Mouse (Mus musculus) heart, embryonic 11.5 days (tissue): Measurements from ENCODE around the gene Ogfod2. TPM values are rescaled to one million over a fixed set of nuclear protein-coding genes. Genes with fewer than 3 reads are reported as not detected.

Experiments used
- ATAC-seq: fragments of 200-750 bp; cut with Nextera tagmentation; replicated peaks from 2 replicates; pipeline ENCODE4 v1.8.0; 2017; ENCODE audit warnings: moderate library complexity; ENCODE audit not compliant: insufficient number of reproducible peaks, low FRiP score, low TSS enrichment
- H3K27ac ChIP-seq: fragments of 300-500 bp; sonication (generic); 2 replicates; pipeline ENCODE4 v1.5.1; 2014; ENCODE audit warnings: mild to moderate bottlenecking, low read depth, low read length
- H3K27me3 ChIP-seq: fragments of 300-500 bp; sonication (generic); 2 replicates; pipeline ENCODE4 v1.6.1; 2014; ENCODE audit warnings: mild to moderate bottlenecking, low read length, mixed read lengths; ENCODE audit not compliant: control insufficient read depth, insufficient read depth
- H3K36me3 ChIP-seq: fragments of 300-500 bp; sonication (generic); 2 replicates; pipeline ENCODE4 v1.6.1; 2014; ENCODE audit warnings: mild to moderate bottlenecking, low read length, moderate library complexity, mixed read lengths; ENCODE audit not compliant: control insufficient read depth, insufficient read depth
- H3K4me1 ChIP-seq: fragments of 300-500 bp; sonication (generic); 2 replicates; pipeline ENCODE4 v1.6.1; 2014; ENCODE audit warnings: low read length; ENCODE audit not compliant: control insufficient read depth, insufficient read depth
- H3K4me2 ChIP-seq: fragments of 300-500 bp; sonication (generic); 2 replicates; pipeline ENCODE4 v1.6.1; 2014; ENCODE audit warnings: mild to moderate bottlenecking, moderate library complexity
- H3K4me3 ChIP-seq: fragments of 300-500 bp; sonication (generic); 2 replicates; pipeline ENCODE4 v1.5.1; 2014; ENCODE audit warnings: low read depth, low read length
- H3K9ac ChIP-seq: fragments of 300-500 bp; sonication (generic); 2 replicates; pipeline ENCODE4 v1.6.1; 2014; ENCODE audit warnings: mild to moderate bottlenecking, low read depth, low read length, moderate library complexity
- H3K9me3 ChIP-seq: fragments of 300-500 bp; sonication (generic); replicated peaks from 2 replicates; pipeline ENCODE4 v1.6.1; 2016; ENCODE audit warnings: low read length; ENCODE audit not compliant: control insufficient read depth
- WGBS: fragments of 180-500 bp; shearing (Covaris S2); extraction: QIAGEN DNeasy Blood & Tissue Kit; methylation state at CpG from one replicate; pipeline ENCODE4 v1.1.7; 2014; ENCODE audit not compliant: insufficient replicate concordance; 5-methylcytosine and 5-hydroxymethylcytosine counted together
- polyA plus RNA-seq: library from polyadenylated mRNA; unstranded; fragments of >200 nt; fragmentation: Nextera tagmentation; extraction: Ambion mirVana; gene quantifications from 2 replicates; pipeline ENCODE4 v1.2.1, GENCODE M21; 2014

The Ogfod2 gene
- polyA plus RNA-seq, 1 experiment from 2014 or later = 13.6 TPM

DNA sequence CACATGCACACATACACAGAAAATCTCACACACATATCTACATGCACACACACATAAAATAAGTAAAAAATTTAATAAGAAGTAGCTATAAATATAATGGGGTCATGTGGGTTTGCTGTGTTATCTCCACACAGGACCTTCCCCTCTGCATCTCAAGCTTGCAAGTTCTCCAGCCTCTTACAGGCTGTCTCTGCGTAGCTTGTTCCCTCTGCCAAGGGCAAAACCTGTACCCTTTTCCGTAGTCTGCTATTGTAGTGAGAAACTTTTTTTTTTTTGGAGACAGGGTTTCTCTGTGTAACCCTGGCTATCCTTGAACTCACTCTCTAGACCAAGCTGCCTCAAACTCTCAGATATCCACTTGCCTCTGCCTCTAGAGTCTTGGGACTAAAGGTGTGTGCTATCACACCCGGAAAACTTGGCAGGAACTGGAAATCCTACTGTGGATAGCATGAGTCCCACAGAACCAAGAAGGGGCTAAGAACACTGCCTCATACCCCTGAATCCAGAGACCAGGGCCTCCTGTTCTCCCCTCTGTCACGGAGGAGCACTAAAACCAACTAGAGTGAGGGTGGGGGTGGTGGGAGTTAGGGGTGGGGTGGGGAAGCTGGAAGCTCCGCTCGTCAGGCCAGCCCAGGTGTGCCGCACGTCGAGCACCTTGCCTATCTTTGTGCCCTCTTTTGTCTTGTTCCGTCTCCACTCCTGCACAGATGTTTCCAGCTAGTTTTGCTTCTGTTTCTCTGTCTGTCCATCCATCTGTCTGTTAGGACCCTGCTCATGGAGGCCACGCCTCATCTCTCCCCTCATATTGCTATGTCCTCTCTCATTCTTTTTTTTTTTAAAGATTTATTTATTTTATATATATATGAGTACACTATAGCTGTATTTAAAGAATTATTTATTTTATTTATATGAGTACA is 11.7 kb upstream of the Ogfod2 start:
- 89% methylated on average over 11 of the region's 11 CpGs for WGBS
- Histone ChIP-seq H3K36me3 (no peaks in the 10 kb centered on the region; the same call in 1 of the 2 replicates), H3K4me3 (no peak overlapping the region), H3K27me3 (no peaks in the 10 kb centered on the region), H3K4me1 (peaks cover 3% of the 10 kb centered on the region), H3K9me3 (no peaks in the 10 kb centered on the region), H3K4me2 (no peak overlapping the region), H3K27ac (no peak overlapping the region), H3K9ac (no peak overlapping the region)
- ATAC-seq = no peak

DNA sequence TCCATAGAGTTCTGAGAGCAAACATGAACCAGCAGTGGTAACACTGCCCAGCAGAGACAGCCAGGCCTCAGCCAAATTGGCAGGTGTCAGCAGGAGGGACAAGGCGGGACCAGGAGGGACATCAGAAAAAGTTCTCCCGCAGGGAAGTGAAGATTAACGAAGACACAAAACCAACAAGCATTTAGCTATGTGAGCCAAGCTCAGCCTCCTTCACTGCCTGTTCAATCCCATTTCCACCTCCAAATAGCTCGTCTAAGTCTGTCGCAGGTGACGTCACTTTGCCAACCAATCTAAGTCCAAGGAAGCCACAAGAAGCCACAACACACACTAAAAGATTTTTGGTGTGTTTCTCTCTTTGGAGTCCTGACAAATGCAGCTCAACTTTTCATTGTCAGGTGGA is 9.8 kb upstream of the Ogfod2 start:
- Histone ChIP-seq H3K27me3 (no peaks in the 10 kb centered on the region), H3K36me3 (no peaks in the 10 kb centered on the region; the same call in 1 of the 2 replicates), H3K9me3 (no peaks in the 10 kb centered on the region), H3K4me3 (no peak overlapping the region), H3K27ac (no peak overlapping the region), H3K4me1 (no peaks in the 10 kb centered on the region), H3K4me2 (no peak overlapping the region), H3K9ac (no peak overlapping the region)
- WGBS = 80% methylated on average over 6 of the region's 6 CpGs
- no peak for ATAC-seq

DNA sequence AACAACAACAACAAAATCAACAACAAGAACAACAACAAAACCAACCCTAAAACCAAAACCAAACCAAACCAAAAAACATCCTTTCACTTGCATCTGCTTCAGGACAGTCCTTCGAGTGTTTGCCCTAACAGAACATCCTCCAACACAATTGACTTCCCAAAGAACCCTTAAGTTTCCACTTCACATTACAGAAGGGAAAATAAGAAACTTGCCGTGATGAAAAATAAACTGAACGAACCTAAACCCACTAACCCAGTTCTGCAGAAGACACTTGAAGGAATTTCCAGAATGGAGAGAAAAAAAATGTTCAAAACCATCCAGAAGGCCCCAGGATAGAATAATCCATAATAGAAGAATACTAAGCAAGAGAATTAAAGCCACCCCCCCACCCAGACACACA is 9.1 kb upstream of the Ogfod2 start:
- Histone ChIP-seq H3K36me3 (no peaks in the 10 kb centered on the region; the same call in 1 of the 2 replicates), H3K4me1 (no peaks in the 10 kb centered on the region), H3K27ac (no peak overlapping the region), H3K9me3 (no peaks in the 10 kb centered on the region), H3K4me2 (no peak overlapping the region), H3K4me3 (no peak overlapping the region), H3K27me3 (no peaks in the 10 kb centered on the region), H3K9ac (no peak overlapping the region)
- no peak for ATAC-seq
- WGBS = 76% methylated on average over 3 of the region's 3 CpGs

DNA sequence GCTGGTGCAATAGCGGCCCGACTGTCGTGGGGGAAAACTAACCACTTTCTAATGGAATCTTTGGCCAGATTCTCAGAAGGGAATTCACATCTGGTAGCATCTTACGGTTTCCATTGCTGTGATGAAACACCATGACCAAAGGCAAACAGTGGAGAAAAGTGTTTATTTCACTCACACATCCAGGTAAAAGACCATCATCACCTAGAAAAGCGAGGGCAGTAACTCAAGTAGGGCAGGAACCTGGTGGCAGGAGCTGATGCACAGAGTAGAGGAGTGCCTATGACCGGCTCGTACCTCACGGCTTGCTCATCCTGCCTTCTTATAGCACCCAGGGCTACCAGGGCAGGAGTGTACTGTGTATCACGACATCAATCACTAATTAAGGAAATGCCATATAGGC is 8.5 kb upstream of the Ogfod2 start:
- no peaks in the 10 kb centered on the region for H3K4me1 ChIP-seq
- H3K27ac ChIP-seq = no peak overlapping the region
- no peak overlapping the region for H3K4me2 ChIP-seq
- no peaks in the 10 kb centered on the region for H3K9me3 ChIP-seq
- H3K4me3 ChIP-seq = no peak overlapping the region
- no peaks in the 10 kb centered on the region for H3K27me3 ChIP-seq
- no peak for ATAC-seq
- 90% methylated on average over 9 of the region's 9 CpGs for WGBS
- no peaks in the 10 kb centered on the region for H3K36me3 ChIP-seq
- H3K9ac ChIP-seq = no peak overlapping the region

GRCm38 (mm10) chr5:124111077-124111741 is 888 bp upstream of the Ogfod2 start:
- Histone ChIP-seq H3K4me1 (peaks cover 13% of the 10 kb centered on the region), H3K27me3 (no peaks in the 10 kb centered on the region), H3K4me2 (peak overlapping the region; percentile 97), H3K36me3 (0 out of 2 replicates have a peak, but pooled peaks cover 2% of the 10 kb centered on the region), H3K9me3 (no peaks in the 10 kb centered on the region), H3K27ac (peak overlapping the region; percentile 90), H3K9ac (peak overlapping the region; percentile 86), H3K4me3 (peak overlapping the region; percentile 87)
- WGBS = 30% methylated on average over 17 of the region's 17 CpGs
- ATAC-seq = no peak

DNA sequence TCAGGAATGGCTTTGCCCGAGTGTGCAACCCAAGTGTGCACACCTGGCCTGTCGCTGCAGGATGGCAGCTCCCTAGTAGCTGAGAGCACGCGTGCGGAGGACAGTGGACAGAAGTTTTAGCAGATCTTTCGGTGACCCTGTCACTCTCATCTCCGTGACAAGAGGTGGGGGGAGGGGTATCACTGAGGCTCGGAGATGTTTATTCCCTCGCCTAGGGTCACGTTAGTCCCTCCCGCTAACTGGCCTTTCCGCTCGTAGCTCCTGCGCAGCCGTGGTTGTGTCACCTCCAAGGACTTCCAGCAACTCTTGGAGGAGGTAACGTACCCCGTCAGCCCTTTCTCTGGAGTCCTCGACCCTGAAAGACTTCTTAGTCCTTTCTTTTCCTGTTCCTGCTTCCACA is 434 bp downstream of the Ogfod2 start:
- Histone ChIP-seq H3K4me1 (peaks cover 25% of the 10 kb centered on the region), H3K4me3 (peak overlapping the region; percentile 87), H3K27ac (0 out of 2 replicates have a peak overlapping the region, but pooled peaks have one; percentile 41), H3K9me3 (no peaks in the 10 kb centered on the region), H3K9ac (peak overlapping the region; percentile 86), H3K27me3 (no peaks in the 10 kb centered on the region), H3K4me2 (peak overlapping the region; percentile 97), H3K36me3 (peaks cover 3% of the 10 kb centered on the region)
- ATAC-seq = 0 out of 2 replicates have a peak, but pooled peaks have one; percentile 0
- WGBS = under 1% methylated on average over 18 of the region's 18 CpGs

GRCm38 (mm10) chr5:124113030-124113429 is 933 bp downstream of the Ogfod2 start:
- Histone ChIP-seq H3K9me3 (no peaks in the 10 kb centered on the region), H3K27me3 (no peaks in the 10 kb centered on the region), H3K4me3 (peak overlapping the region; percentile 87), H3K36me3 (peaks cover 8% of the 10 kb centered on the region), H3K27ac (peak overlapping the region; percentile 41; the same call in 1 of the 2 replicates), H3K9ac (peak overlapping the region; percentile 86), H3K4me1 (peaks cover 25% of the 10 kb centered on the region), H3K4me2 (peak overlapping the region; percentile 97)
- ATAC-seq = no peak
- 17% methylated on average over 14 of the region's 14 CpGs for WGBS

DNA sequence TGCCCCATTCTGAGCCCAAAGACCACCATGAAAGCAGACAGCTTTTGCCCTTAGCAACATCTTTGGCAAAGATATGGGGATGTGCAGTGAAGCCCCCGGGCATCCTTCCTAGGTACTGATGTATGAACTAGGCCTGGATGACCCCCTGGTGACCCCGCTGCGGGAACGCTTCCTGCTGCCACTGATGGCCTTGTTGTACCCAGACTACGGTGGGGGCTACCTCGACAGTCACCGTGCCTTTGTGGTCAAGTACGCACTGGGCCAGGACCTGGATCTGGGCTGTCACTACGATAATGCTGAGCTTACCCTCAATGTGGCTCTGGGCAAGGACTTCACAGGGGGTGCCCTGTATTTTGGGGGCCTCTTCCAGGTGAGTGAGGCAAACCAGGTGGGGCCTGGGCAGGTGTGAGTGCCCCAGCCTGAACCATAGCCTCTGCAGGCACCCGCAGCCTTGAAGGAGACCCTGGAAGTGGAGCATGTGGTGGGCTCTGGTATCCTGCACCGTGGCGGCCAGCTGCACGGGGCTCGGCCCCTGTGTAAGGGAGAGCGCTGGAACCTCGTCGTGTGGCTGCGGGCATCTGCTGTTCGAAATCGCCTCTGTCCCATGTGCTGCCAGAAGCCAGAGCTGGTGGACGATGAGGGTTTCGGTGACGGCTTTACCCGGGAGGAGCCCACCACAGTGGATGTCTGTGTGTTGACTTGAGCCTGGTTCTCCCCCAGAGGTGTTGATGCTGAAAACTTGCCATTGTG is 2.4 kb downstream of the Ogfod2 start:
- no peak for ATAC-seq
- no peaks in the 10 kb centered on the region for H3K9me3 ChIP-seq
- WGBS = 89% methylated on average over 24 of the region's 24 CpGs
- H3K9ac ChIP-seq = no peak overlapping the region
- H3K27ac ChIP-seq = no peak overlapping the region
- H3K4me1 ChIP-seq = peaks cover 25% of the 10 kb centered on the region
- H3K4me2 ChIP-seq = no peak overlapping the region
- H3K4me3 ChIP-seq = no peak overlapping the region
- no peaks in the 10 kb centered on the region for H3K27me3 ChIP-seq
- H3K36me3 ChIP-seq = peaks cover 12% of the 10 kb centered on the region
